Mouse (Mus musculus) intestine, postnatal 0 days (tissue): ENCODE results near the gene Clec2e. TPM values are rescaled to one million over a fixed set of nuclear protein-coding genes. Genes with fewer than 3 reads are reported as not detected.
"Not testable (repeated sequence)": the region's sequence is repeated elsewhere in the genome, so short reads cannot be mapped to it uniquely, and the experiment has no call there.

Experiments used
- ATAC-seq: fragments of 200-750 bp; cut with Nextera tagmentation; 2 replicates; pipeline ENCODE4 v1.8.0; 2017; ENCODE audit warnings: mild to moderate bottlenecking, moderate TSS enrichment, moderate library complexity
- H3K27ac ChIP-seq: fragments of 300-500 bp; sonication (generic); 2 replicates; pipeline ENCODE4 v1.5.1; 2014; ENCODE audit warnings: mild to moderate bottlenecking, low read depth, low read length, moderate library complexity
- H3K27me3 ChIP-seq: fragments of 300-500 bp; sonication (generic); replicated peaks from 2 replicates; pipeline ENCODE4 v1.6.1; 2014; ENCODE audit warnings: low read length, mixed read lengths; ENCODE audit not compliant: control insufficient read depth, insufficient read depth
- H3K36me3 ChIP-seq: fragments of 300-500 bp; sonication (generic); 2 replicates; pipeline ENCODE4 v1.6.1; 2014; ENCODE audit warnings: mild to moderate bottlenecking, moderate library complexity; ENCODE audit not compliant: control insufficient read depth, insufficient read depth
- H3K4me1 ChIP-seq: fragments of 300-500 bp; sonication (generic); replicated peaks from 2 replicates; pipeline ENCODE4 v1.6.1; 2014; ENCODE audit warnings: antibody characterized with exemption, low read length, mixed read lengths; ENCODE audit not compliant: control insufficient read depth, insufficient read depth
- H3K4me2 ChIP-seq: fragments of 300-500 bp; sonication (generic); replicated peaks from 2 replicates; pipeline ENCODE4 v1.6.1; 2014; ENCODE audit warnings: low read depth, mild to moderate bottlenecking, moderate library complexity
- H3K4me3 ChIP-seq: fragments of 300-500 bp; sonication (generic); 2 replicates; pipeline ENCODE4 v1.5.1; 2014; ENCODE audit warnings: low read depth, low read length
- H3K9ac ChIP-seq: fragments of 300-500 bp; sonication (generic); 2 replicates; pipeline ENCODE4 v1.6.1; 2014; ENCODE audit warnings: mild to moderate bottlenecking, low read depth, low read length
- H3K9me3 ChIP-seq: fragments of 300-500 bp; sonication (generic); 2 replicates; pipeline ENCODE4 v1.6.1; 2016; ENCODE audit warnings: mixed run types; ENCODE audit not compliant: control insufficient read depth
- CTCF ChIP-seq: sonication (generic); IDR thresholded peaks from 2 replicates; pipeline ENCODE4 v1.5.1; 2016; ENCODE audit warnings: low read depth, mild to moderate bottlenecking, control low read depth, antibody characterized with exemption, moderate library complexity
- WGBS: fragments of 180-500 bp; shearing (Covaris S2); extraction: QIAGEN DNeasy Blood & Tissue Kit; methylation state at CpG from one replicate; pipeline ENCODE4 v1.1.7; 2014; 5-methylcytosine and 5-hydroxymethylcytosine counted together
- polyA plus RNA-seq: library from polyadenylated mRNA; unstranded; fragments of >200 nt; fragmentation: Nextera tagmentation; extraction: Ambion mirVana; gene quantifications from 2 replicates; pipeline ENCODE4 v1.2.1, GENCODE M21; 2015

Clec2e gene
- polyA plus RNA-seq, 1 experiment from 2014 or later, result 89.8 TPM

DNA sequence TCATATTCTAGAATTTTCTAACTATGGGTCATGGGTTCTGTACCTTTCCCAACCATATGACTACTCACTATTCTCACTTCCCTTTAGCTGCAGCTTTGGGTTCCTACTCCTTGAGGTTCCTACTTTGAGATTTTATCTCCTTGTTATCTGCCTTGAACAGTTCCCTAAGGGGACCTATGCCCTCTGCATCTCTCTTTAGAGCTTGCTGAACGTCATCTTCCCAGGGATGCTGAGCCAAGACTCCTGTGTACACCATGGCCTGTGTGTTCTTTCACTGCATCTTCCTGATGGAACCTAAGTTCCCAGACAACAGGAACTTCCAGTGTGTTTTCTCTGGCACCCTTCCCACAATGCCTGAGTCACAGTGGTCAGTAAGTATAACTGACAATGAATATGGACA lies 2.8 kb downstream of the Clec2e start:
- Histone ChIP-seq H3K4me2 (peak overlapping the region; percentile 49), H3K4me3 (peak overlapping the region; percentile 20), H3K36me3 (peaks cover 12% of the 10 kb centered on the region; the same call in 1 of the 2 replicates), H3K27ac (peak overlapping the region; percentile 29; the same call in 1 of the 2 replicates), H3K4me1 (no peaks in the 10 kb centered on the region), H3K9ac (peak overlapping the region; percentile 53), H3K27me3 (no peaks in the 10 kb centered on the region), H3K9me3 (no peaks in the 10 kb centered on the region)
- ATAC-seq, result no peak
- no peak for TF ChIP-seq CTCF
- WGBS, result 26% methylated on average over 1 of the region's 1 CpGs

DNA sequence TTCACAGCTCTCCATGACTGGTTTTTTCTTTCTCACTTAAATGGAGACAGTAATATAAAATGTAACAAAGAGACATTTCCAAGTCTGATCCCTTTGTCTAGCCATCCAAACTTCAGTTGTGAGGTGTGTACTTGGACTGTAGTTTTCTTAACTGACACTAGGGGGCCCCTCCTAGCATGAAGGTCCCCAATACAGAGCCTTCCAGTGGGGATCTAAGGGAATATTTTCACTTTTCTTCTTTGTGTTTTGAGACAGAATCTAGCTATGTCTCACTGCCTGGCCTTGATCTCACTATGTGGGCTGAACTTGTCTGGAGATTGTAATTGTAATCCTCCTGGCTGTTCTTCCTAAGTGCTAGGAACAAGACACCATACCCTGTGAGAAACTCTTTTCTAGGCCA lies 5.5 kb downstream of the Clec2e start:
- Histone ChIP-seq H3K4me3 (no peak overlapping the region), H3K27ac (no peak overlapping the region), H3K9me3 (no peaks in the 10 kb centered on the region), H3K27me3 (no peaks in the 10 kb centered on the region), H3K4me1 (no peaks in the 10 kb centered on the region), H3K9ac (no peak overlapping the region; the same call in 1 of the 2 replicates), H3K4me2 (0 out of 2 replicates have a peak overlapping the region, but pooled peaks have one; percentile 14), H3K36me3 (peaks cover 12% of the 10 kb centered on the region; the same call in 1 of the 2 replicates)
- TF ChIP-seq CTCF, result peak; percentile 84
- no peak for ATAC-seq

DNA sequence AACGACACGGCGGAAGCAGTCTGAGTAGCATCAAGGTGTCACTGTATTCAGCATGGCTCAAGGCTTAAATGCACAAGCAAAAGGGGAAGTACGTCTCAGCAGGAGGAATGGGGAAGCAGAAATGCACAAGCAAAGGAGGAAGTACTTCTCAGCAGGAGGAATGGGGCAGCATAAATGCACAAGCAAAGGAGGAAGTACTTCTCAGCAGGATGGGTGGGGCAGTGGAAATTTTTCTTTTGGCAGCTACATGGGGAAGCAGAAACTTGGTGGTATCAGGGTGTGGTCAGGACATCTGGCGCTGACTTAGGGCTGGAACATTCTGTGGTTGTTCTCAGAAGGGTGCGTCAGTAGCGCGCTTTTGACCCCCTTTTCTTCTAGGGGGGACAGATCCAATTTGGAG lies 12.1 kb downstream of the Clec2e start:
- H3K4me2 ChIP-seq, H3K27me3 ChIP-seq, H3K4me1 ChIP-seq, H3K4me3 ChIP-seq, ATAC-seq, H3K9ac ChIP-seq, H3K27ac ChIP-seq, H3K9me3 ChIP-seq, H3K36me3 ChIP-seq: not testable (repeated sequence)
- 94% methylated on average over 8 of the region's 8 CpGs for WGBS

DNA sequence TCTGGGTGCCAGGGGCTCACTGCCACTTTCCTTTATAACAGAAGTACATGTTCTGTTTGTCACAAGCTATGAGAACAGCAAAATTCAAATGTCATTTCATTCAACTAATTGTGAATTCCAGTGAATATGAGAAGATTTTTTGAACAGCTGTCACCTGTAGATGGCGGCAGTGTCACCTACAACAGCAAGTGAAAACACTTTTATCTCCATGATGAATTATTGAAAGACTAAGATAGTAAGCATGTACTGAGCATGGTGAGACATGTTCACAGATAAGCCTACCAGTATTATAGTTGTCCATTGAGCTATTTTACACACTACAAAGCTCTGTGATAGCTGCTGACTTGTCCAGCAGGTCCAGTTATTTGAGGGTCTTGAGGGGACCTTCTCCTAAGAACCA lies 12.6 kb downstream of the Clec2e start:
- Histone ChIP-seq H3K27ac (no peak overlapping the region), H3K36me3 (no peaks in the 10 kb centered on the region), H3K4me1 (no peaks in the 10 kb centered on the region), H3K9me3 (no peaks in the 10 kb centered on the region), H3K4me2 (no peak overlapping the region), H3K9ac (no peak overlapping the region), H3K4me3 (no peak overlapping the region), H3K27me3 (no peaks in the 10 kb centered on the region)
- 81% methylated on average over 1 of the region's 1 CpGs for WGBS
- ATAC-seq, result no peak
- TF ChIP-seq CTCF, result peak; percentile 70

DNA sequence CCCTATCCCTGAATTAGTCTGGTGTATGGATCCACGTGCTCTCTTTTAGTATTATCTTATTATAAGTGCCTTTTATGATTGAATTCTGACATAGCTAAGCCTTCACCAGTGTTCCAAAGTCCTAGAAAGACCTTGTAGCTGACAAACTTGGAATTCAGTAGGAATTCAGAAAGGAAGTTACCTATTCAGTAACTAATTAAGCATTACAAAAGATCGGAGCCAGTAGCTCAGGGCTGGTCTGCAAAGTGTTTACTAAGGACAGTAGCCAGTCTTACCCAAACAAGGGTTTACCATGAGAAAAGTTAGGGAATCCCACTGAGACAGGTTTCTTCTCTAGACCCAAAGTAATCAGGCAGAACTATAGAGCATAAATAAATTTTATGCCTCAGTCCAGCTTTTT lies 14.7 kb downstream of the Clec2e start:
- not testable (repeated sequence) for H3K27ac ChIP-seq, H3K4me2 ChIP-seq, H3K4me3 ChIP-seq, H3K9me3 ChIP-seq, ATAC-seq, H3K27me3 ChIP-seq, H3K4me1 ChIP-seq, H3K36me3 ChIP-seq, H3K9ac ChIP-seq
- WGBS, result 72% methylated on average over 2 of the region's 2 CpGs

DNA sequence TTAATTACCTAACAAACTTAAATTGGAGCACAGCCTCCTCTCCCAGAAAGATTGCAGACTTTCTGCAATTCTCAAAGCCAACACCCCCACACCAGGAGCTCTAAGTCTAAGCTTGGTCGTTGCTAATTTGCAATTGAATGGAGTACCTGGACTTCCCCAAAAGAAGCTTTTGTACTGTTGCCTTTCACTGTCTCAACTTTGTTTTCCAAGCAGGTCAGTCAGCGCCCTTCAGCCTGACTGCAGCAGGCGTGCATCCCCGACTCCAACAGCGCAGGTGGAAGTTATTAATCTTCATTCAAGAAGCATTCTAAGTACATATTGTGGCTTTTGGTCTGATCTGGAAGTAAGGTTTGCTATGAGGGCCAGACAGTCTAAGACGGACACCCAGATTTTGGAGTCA lies 15.6 kb downstream of the Clec2e start:
- Histone ChIP-seq H3K4me2 (no peak overlapping the region), H3K9me3 (no peaks in the 10 kb centered on the region), H3K4me1 (no peaks in the 10 kb centered on the region), H3K36me3 (no peaks in the 10 kb centered on the region), H3K4me3 (no peak overlapping the region), H3K9ac (no peak overlapping the region), H3K27ac (no peak overlapping the region), H3K27me3 (no peaks in the 10 kb centered on the region)
- no peak for TF ChIP-seq CTCF
- ATAC-seq, result no peak
- WGBS, result 94% methylated on average over 6 of the region's 6 CpGs

DNA sequence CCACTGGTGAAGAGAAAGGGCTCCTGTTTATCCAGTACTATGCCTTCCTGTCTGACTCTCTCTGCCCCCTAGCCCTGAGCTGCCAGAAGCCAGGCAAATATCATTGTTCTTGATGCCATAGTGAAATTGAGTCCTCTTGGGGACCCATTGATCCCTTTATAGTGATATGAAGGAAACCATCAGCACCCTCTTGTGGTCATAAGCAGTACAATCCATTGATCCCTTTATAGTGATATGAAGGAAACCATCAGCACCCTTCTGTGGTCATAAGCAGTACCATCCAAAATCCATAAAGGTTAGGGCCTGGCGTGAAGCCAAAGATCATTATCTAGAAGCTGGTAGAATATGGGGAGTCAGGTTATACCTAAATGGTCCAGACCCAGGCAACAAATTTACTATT lies 33.7 kb downstream of the Clec2e start:
- Histone ChIP-seq H3K9ac (no peak overlapping the region), H3K4me3 (no peak overlapping the region)

More for the DNA sequence above, 33.7 kb downstream of the Clec2e start:
- H3K4me1 ChIP-seq, result no peaks in the 10 kb centered on the region
- peak; percentile 51; the same call in 1 of the 2 replicates for ATAC-seq
- H3K36me3 ChIP-seq, result no peaks in the 10 kb centered on the region
- H3K27me3 ChIP-seq, result no peaks in the 10 kb centered on the region
- no peak overlapping the region for H3K4me2 ChIP-seq
- WGBS, result 61% methylated on average over 1 of the region's 1 CpGs
- peak; percentile 82 for TF ChIP-seq CTCF
- H3K27ac ChIP-seq, result no peak overlapping the region
- no peaks in the 10 kb centered on the region for H3K9me3 ChIP-seq
